Mouse (Mus musculus) skeletal muscle tissue, adult 2 months (tissue): ENCODE measurements at regions not wholly inside any gene's neighbourhood (a gene's known extent, or its start where the extent isn't known, plus 50 kb on each side); places are given as distances from the start of the nearest gene placed in this dataset.

Source experiments
- DNase-seq: peaks from one replicate; pipeline ENCODE4 v3.0.0-alpha.2; 2012; ENCODE audit warnings: low read depth, low spot score

- DNase-seq = no peak
Observed at GRCm38 (mm10) chr7:115290801-115291417, 547.4 kb downstream of the Insc start.

DNA sequence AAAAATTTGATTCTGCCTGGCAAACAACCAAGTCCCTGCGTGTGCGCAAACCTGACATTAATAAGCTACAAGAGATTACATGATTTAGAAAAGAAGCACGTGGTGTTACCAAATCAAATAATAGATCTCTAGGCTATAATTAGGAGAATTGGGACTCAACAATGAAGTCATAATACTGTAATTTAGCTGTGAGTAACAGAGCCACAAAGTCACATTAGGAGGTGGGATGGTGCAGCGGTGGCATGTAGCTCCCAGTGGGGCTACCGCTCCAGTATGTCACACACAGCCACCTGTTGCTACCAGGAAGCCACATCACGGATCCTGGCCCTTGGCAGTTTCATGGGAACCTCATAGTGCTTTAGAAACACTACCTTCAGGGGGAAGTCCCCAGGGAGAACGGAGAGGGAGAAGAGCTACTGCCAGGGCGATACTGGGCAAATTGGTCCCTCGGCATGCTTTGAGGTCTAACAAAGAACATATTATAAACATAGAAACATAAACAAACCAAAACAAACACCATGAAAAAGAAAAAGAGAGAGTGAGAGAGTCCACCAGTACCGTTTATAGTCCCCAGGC is 551.2 kb downstream of the Insc start:
- no peak for DNase-seq

DNA sequence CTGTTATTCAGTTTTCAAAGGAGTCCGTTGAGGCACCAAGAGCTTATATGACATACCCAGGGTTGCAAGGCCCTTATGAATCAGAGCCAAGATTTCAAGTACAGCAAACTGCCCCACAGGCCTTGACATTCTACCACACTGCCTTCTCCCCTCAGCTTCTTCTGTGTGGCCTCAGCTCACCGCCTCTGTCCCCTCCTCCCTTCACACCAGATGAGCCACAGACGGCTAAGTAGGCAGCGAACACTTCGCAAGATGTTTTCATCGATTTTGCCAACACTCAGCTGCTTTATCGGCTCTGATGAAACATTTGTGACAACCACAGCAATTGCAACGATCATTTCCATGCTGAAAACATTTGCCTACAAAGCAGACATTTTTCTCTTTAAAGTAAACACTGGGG is 556.7 kb downstream of the Insc start:
- DNase-seq = no peak

DNA sequence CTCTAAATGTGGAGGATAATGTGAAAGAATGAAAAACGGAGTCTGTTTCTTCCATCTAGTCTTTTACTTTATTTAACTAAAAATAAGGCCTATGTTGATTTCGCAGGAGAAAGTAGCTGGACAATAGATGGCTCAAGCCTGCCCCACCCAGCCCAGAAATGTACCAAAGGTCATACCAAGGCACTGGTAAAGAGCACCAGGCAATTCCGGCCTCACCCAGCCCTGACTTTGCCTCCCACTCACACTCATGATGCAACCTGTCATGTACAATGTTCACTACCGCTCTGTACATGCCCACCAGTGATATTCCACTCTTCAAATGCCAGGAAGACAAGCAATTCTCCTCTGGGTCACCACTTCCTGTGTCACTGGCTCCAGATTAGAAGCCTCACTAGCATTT is 564.9 kb downstream of the Insc start:
- no peak for DNase-seq

DNA sequence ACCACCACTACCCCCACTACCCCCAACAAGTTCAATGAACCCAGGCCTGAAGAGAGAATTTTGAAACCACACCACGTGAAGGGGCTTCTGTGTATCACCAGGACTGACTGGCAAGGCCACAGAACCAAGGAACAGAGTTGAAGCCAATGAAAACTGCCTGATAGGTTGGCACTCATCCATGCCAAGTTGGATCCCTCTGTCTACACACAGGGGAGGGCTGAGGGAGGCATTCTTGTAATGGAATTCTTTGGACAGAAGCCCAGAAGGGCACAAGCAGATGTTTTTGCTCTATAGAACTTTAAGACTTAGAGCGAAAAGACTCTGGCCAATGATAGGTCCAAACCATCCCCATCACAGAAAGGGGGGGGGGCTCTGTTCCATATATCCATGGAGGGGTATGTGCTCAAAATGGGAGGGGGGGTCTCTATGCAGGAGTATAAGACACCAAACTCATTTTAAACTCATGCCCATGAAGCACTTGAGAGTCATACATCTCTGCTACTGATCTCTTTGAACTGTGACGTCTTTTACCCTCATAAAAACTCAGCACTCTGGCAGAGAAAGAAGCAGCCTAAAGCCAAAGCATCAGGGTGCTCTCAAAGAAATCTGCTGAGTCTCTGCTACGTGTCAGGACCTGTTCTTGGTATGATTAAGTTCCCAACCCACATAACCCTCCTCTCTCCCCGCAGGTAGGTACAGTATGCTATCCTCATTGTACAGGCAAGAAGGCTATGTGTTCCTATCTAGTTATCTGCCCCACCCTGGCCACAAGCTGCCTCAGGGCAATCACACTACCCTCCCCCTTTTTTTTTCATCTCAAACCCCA is 567.1 kb downstream of the Insc start:
- peak; percentile 28 for DNase-seq

- no peak for DNase-seq
Observed at GRCm38 (mm10) chr7:115319504-115319903, 576.0 kb downstream of the Insc start.

DNA sequence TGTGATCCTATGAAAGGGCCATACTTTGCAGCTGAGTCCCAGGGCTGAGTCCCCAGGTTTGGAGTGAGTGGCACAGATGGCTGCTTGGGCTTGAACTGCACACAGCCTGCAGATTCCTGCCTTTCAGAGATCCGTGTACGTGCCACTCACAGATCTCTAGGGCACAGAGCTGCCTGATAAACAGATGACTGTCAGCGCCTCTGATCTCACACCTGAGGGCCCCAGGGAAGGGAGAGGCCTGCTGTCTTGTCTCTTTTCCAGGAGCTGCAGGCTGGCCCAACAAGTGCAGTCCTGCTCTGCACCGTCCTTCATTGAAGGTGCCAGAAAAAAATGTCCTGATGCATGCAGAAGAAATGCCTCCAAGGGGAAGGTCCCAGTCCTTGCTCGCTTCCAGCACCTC is 579.5 kb downstream of the Insc start:
- no peak for DNase-seq

DNA sequence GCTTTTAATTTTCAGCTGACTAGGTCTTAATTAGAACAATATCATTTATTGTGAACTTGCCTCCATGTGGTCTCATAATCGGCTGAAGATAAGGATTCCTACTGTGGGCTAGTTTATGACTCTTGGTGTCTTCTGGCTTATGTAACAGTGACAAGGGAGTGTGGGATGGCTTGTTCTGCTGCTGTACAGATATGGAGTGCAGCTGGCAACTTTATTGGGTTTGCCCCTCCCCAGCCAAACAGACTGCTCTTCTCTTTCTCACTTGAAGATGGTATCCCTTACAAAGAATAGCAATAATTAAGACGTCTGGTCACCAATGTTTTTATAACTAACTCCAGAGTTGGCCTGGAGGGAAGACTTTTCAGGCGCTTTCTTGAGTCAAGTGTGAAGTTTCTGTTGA is 584.8 kb downstream of the Insc start:
- no peak for DNase-seq

- no peak for DNase-seq
Observed at GRCm38 (mm10) chr7:115331698-115332097, 588.2 kb downstream of the Insc start.

GRCm38 (mm10) chr7:115333046-115333577 is 589.6 kb downstream of the Insc start:
- peak; percentile 51 for DNase-seq

GRCm38 (mm10) chr7:115335051-115335450 is 591.6 kb downstream of the Insc start:
- DNase-seq = no peak

GRCm38 (mm10) chr7:115340155-115340554 is 596.7 kb downstream of the Insc start:
- DNase-seq = no peak

DNA sequence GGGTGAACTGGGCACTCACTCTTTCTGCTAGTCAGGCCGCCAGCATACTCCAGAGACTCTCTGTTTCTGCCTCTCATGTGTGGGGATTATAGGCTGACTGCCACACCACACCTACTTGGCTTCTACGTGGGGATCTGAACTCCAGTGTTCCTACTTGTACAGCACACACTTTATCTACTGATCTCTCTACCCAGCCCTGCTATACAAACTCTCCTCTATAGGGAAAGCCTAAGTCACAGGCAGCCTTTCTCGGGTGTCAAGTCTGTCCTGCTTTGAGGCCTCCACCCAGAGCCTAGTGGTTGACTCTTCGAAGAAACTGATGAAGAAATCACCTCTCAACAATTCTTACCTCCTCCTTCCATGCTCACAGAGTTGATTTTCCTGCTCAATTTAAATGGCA is 597.5 kb downstream of the Insc start:
- no peak for DNase-seq

- DNase-seq = no peak
Observed at GRCm38 (mm10) chr7:115345749-115346148, 602.3 kb downstream of the Insc start.

- no peak for DNase-seq
Observed at GRCm38 (mm10) chr7:115358711-115359110, 615.2 kb downstream of the Insc start.

DNA sequence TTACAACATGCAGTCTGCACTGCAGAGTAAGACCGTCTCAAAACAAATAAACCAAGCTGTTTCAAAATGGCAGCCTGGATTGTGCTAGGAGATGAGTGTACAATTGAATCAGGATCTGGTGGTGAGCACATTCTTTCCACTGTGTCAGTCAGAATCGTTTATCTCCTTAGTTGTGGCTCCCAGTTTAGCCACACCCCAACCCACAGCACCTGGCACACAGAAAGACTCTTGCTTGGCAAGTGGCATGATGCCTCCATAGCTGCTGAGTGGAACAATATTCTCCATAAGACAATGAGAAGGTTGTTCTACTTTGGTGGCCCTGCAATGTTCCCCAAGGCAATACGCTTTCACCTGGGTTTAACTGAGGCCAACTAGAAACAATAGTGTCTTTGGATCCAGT is 616.6 kb downstream of the Insc start:
- no peak for DNase-seq

- no peak for DNase-seq
Observed at GRCm38 (mm10) chr7:115362117-115362516, 618.6 kb downstream of the Insc start.

GRCm38 (mm10) chr7:115366910-115367309 is 623.4 kb downstream of the Insc start:
- DNase-seq = peak; percentile 34

DNA sequence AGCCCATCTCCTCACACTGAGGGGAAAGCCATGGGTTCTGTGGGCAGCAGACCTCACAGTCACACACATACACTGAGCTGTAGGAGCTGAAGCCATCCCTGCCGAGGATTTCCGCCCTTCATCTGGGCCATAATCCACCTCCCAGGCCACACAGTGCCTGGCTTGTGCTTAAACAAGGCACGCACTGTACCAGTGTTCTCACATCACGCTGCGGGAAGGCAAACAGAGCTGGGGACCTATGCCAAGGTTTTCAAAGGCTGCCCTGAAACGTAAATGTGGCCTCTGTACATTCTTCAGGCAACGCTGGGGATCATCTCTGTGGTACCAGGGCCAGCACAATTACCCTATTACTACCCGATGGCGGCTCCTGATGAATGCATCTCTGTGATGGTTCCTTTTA is 627.6 kb downstream of the Insc start:
- DNase-seq = no peak

DNA sequence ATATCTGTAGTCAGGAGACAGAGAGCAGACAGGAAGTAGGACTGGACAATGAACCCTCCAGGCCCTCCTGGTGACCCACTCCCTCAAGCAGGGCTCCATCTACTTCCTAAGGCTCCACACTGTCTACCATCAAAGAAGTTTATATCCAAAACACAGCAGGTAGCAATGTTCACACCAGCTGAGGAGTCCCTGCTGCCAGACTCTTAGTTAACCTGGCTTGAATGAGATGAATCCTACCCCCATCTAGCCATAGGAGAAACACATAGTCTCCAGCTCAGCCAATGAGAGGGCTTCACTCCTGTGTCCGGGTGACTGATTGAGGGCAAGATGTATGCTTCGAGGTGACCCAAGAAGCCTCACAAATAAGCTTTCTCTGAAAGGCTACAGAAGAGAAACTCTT is 629.4 kb downstream of the Insc start:
- no peak for DNase-seq

- DNase-seq = peak; percentile 4
Observed at GRCm38 (mm10) chr7:115373781-115374533, 630.5 kb downstream of the Insc start.

DNA sequence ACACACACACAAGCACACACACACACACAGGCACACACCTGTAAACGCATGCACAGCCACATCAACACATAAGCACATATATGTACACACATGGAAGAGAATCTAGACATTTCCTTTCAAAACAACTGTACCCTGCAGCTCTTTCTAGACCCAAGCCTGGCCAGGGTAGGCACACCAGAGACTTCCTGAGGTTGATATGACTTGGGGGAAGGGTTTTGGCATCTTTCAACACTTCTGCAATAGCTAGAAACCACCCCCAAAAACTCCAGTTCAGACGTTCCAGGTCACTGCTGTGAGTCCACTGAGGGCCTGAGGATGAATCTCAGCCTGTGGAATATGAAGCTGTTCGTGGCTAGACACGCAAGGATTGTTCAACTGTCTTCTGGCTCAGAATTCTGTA is 632.6 kb downstream of the Insc start:
- no peak for DNase-seq
